Mouse (Mus musculus) induced T-regulatory cell, adult 2 months (primary cell): ENCODE measurements at regions not wholly inside any gene's neighbourhood (a gene's known extent, or its start where the extent isn't known, plus 50 kb on each side); places are given as distances from the start of the nearest gene placed in this dataset.

ENCODE experiments used
- DNase-seq: peaks from one replicate; pipeline ENCODE4 v3.0.0-alpha.2; 2012; ENCODE audit warnings: low read depth

- DNase-seq = no peak
Observed at GRCm38 (mm10) chr6:143287322-143287721, 120.3 kb downstream of the Etnk1 start.

GRCm38 (mm10) chr6:143288491-143289130 is 121.6 kb downstream of the Etnk1 start:
- no peak for DNase-seq

DNA sequence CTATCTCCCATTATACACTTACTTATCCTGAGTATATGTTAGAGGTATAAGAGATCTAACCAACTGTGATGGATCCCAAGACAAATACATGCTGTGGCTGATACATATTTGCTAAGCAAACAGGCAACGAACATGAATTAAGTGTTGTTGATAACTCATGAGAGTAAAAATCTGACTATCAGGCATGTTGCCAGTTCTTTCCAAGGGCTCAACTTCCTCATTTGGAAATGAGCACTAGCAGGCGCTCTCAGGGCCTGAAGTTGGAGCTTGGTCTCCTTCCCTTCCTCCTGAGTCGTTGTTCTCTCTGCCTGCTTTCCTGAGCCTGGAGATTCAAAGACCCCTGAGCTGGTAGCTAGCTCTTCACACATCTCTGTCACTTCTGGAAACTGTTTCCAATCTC is 126.6 kb downstream of the Etnk1 start:
- no peak for DNase-seq

DNA sequence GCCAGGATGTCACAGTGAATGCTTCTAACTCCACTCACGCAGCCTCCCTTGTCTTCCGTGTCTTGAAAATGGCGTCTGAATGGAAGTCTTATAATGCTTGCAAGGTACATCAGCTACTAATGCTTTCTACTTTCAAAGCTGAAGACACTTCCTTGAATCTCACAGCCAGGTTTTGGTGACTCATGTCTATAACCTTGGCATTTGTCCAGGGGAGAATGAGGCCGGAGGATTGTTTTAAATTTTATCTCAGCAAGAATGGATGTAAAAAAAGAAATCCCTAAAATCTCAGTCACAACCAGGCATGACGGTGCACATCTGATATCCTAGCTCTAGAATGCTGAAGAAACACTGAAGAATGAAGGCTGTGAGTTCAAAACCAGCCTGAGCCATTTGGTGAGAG is 131.4 kb downstream of the Etnk1 start:
- no peak for DNase-seq

DNA sequence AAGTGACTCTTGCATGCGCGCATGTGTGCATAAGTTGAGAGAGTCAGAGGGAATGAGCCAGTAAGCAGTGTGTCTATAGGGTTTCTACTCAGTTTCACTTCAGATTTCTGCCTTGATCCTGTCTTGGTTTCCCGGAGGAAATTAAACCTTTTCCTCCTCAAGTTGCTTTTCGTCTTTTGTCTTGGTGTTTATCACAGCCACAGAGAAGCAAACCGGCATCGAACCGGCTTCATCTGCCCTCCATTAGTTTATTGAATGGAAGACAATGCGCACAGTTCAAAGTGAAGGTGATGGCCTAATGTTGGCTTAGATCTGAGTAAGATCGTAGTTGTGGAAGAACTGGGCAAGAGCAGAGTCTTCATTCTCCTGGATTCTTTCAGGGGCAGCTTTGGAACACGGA is 134.4 kb downstream of the Etnk1 start:
- DNase-seq = no peak

- no peak for DNase-seq
Observed at GRCm38 (mm10) chr6:143307327-143307726, 140.3 kb downstream of the Etnk1 start.

DNA sequence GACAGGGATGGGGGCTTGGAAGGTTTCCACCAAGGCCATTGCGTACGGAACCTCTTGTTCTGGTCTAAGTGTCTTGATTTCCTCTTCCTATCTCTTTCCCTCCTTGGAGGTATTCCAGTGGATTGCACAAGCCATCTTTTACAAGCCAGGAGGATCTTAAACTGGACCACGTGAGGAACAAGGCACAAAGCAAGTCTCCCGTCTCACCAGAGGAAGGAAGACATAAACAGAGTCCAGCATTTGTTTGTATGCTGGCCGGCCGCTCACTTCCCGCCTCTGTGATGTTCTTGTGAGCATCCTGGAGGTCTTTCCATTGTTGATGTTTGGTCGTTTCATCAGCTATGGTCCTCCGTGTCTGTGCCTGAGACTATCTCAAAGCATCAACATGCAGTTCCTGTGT is 148.8 kb downstream of the Etnk1 start:
- no peak for DNase-seq

DNA sequence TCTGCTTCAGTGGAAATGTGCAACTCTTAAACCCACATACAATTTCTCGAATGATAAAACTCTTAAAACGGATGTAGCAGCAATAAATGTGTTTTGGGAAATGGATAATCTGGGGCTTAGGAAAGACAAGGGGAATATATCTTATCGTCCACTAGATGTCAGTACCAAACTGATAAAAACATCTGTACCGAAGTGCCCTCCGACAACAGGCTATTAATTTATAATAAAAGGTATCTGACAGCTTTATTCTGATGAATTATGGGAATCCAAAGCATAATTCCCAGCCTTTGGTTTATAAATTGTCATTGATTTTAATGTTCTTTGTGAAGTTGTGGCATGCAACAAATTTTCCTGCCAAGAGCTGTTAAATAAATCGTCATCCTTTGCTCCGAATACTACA is 153.4 kb downstream of the Etnk1 start:
- DNase-seq = peak; percentile 34

- no peak for DNase-seq
Observed at GRCm38 (mm10) chr6:143324636-143325035, 157.6 kb downstream of the Etnk1 start.

DNA sequence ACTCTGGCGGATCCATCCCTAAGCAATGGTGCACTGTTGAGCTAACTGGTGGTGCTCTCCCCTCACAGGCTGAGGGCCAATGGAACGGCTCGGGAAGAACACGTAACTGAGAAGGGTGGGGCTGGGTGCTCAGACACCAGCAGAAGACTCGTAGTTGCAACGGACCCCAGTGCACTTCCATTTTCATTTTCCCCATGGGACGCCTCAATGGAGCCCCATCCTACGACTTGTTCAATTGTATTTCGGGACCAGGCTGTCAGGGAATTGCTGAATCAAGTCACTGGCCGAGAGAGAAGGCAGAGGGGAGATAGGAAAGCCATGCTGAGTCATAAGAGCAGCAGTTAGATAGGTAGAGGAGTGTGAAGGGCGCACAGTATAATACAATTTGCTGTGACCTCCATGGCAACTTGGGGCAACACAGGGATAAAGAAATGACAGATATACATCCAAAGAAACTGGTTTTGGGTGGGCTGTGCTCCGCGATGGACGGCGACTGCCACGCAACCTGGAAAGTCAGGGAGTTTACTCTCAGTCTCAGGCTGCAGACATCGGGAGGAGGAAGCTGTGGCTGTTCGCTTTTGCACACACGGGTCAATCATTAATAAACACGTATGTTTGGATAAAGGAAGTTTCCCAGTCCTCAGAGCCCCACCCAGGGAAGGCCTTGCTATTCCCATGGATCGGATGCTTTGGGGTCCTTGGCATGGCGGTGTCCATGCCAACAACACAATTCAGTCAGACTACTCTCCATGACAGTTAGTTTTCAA is 160.1 kb downstream of the Etnk1 start:
- peak; percentile 64 for DNase-seq

DNA sequence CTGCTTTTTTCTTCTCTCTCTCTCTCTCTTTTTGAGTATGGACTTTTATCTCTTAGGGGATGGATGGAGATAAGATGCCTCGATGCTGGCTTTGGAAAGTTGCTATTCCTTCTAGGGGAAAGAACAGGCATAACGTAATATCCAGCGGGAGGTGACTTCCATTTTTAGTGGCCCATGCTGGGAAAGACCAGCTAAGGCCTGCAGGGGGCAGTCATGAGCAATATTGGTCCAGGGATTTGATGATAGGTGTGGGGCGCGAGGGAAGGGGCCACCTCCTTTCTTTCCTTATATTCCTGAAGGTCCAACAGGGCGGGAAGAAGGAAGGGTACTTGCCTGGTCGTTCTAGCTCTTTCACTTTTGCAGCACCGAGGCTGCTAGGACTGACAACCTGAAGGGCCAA is 160.8 kb downstream of the Etnk1 start:
- DNase-seq = peak; percentile 39

DNA sequence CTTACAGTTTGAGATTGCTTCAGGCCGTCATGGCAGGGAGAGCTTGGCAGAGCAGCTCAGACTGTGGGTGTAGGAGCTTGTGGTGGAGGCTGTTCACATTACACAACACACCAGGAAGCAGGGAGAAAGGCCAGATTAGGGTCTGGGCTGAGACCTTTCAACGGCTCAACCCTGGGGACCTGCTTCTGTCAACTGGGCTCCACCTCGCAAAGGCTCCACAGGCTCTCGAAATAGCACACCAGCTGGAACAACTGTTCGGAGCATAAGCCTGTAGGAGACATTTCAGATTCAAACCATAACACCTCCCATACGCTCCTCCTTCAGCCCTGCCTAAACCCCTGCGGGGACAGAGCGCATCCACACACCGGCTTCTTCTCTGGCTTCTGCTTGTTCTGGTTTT is 161.2 kb downstream of the Etnk1 start:
- no peak for DNase-seq

- peak; percentile 24 for DNase-seq
Observed at GRCm38 (mm10) chr6:143329096-143329495, 162.1 kb downstream of the Etnk1 start.

GRCm38 (mm10) chr6:143333493-143333892 is 166.5 kb downstream of the Etnk1 start:
- DNase-seq = no peak

DNA sequence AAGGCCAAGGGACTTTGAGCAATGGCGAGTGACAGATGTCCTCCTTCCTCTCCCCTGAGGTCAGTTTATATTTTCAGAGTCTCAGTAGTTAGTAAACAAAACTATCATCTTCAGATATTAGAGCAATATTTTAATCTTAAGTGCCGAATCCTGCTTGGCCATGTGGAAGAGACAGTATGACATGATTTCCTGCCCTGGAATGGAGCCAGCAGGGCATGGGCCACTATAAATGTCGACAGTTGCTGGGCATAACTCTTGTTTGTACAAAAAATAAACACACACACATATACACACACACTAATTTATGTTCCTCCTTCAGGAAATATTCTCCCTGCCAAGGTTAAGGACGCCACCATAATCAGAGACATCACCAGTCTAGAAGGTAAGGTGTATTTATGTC is 169.6 kb downstream of the Etnk1 start:
- no peak for DNase-seq

DNA sequence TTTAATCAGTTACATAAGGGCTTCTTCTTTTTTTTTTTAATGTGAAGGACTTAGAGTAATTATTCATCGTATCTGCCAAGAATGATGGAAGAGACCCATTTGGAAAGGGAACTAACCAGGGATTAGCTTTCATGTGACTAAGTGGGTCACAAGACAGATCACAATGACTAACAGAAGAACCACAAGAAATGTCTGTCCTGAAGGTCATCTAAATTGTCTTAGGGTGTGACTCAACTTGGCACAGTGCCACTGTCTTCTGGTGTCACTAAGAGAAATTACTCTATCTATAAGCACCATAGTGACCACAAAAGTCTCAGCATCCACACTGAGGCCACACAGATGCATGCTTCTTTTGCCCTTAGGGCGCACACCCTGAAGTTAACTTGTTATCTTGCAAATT is 182.0 kb downstream of the Etnk1 start:
- DNase-seq = no peak

- DNase-seq = no peak
Observed at GRCm38 (mm10) chr6:143359320-143360032, 192.5 kb downstream of the Etnk1 start.

- DNase-seq = peak; percentile 48
Observed at GRCm38 (mm10) chr6:143361149-143361725, 194.2 kb downstream of the Etnk1 start.

GRCm38 (mm10) chr6:143361963-143362362 is 194.9 kb downstream of the Etnk1 start:
- peak; percentile 36 for DNase-seq

- peak; percentile 41 for DNase-seq
Observed at GRCm38 (mm10) chr6:143365840-143366239, 198.8 kb downstream of the Etnk1 start.

GRCm38 (mm10) chr6:143367804-143368203 is 200.8 kb downstream of the Etnk1 start:
- no peak for DNase-seq

GRCm38 (mm10) chr6:143368646-143369045 is 201.6 kb downstream of the Etnk1 start:
- no peak for DNase-seq

- DNase-seq = no peak
Observed at GRCm38 (mm10) chr6:143372487-143372886, 205.5 kb downstream of the Etnk1 start.
